Mouse (Mus musculus) layer of hippocampus, adult 9-11 months (tissue): ENCODE results near the gene Xrcc3.
A peak's percentile ranks its signal among the peaks of the same experiment; 100 is the strongest.

Experiments used
- DNase-seq: peaks from one replicate; pipeline ENCODE4 v3.0.0; 2022

The Xrcc3 gene

GRCm38 (mm10) chr12:111770651-111771050 is 43.0 kb downstream of the Xrcc3 start:
- DNase-seq: no peak

DNA sequence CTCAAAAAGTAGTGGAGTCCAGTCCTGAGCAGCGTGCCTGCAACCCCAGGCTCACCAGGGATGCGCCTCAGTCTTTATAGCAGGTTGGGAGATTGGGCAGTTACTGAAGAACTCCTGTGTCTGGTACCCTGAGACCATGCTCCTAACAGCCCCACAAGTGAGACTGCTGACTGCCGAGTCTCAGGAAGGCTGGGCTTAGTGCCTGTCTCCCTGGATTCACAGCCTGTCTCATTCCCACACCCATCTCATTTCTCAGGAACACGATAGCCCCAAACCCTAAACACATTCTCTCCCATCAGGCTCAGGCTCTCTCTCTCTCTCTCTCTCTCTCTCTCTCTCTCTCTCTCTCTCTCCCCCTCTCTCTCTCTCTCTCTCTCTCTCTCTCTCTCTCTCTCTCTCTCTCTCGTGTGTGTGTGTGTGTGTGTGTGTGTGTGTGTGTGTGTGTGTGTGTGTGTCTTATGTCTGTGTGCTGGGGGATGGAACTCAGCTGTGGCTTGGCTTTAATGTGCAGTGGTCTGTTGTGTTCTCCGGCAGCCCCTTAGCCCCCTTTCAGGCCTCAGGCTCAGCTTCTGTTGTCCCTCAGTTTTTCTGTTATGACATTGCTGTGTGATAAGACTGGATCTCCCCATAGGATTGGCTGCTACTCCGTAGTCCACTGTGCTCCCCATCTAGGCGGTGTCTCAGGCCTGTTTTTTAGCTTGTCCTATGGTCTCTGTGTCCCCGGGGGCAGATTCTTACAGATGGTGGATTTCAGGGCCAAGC is 43.7 kb downstream of the Xrcc3 start:
- no peak for DNase-seq

- DNase-seq: no peak
Observed at GRCm38 (mm10) chr12:111769306-111769705, 44.4 kb downstream of the Xrcc3 start.

DNA sequence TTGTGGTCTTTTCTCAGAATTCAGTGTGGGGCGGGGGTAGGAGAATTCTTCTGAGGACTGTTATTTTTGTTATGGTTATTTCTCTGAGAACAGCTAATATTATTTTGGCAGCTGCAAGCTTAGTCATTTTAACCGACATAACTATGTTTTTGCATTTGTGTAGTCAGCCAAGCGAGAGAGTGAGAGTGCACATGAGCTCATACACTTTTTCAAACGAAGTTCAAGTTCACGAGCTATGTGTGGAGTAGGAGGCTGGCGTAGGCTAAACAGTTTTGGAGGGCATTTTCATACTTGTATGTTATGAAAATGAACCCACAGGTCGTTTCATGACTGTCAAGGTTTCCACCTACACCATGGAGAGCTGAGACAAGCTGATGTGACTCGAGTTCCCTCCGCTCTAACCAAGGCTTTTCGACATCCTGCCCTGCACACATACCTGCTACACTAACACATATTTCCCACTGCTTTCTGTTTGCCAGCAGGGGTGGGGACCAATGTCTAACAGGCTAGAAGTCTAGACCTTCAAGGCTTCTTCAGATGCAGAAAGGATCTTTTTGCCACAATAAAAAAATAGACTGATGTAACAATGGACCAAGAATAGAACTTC is 45.2 kb downstream of the Xrcc3 start:
- no peak for DNase-seq

DNA sequence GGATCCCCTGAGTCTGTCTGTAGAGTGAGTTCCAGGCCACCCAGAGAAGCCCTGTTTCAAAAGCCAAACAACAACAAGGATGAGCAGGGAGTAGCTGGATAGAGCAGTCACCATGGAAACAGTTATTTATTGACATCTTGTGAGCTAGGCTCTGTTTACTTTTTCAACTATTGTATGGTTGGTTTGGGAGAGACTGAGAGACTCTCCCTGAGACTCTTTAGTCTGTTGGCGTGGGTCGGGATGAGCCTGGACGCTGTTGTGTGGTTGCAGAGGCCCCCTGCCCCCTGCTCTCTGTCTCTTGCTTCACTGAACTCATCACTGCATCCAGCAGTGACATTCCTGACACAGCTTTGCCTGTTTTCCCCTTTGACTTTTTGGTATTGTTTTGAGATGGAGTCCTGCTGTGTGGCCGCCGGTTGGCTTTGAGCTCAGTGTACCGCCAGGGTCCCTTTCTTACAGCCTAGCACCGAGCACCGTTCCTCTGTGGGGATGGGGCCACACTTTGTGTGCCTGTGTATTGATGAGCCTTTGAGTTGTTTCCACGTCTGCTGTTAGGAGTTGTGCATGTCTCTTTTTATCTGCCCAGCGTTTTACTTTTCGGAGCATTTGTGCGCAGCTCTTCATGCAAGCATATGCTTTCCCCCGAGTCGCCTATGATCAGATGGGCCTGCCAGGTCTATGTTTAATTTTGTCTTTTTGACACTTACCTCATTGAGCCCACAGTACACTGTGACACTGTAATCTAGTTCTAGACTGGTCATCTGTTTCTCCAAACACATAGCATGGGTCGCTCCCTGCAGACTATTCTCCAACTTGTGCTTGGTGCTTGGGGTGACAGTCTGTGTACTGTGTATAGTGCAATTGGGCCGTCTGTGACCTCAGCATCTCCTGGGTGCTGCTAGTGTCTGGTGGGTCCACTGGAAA is 47.1 kb downstream of the Xrcc3 start:
- DNase-seq: no peak

DNA sequence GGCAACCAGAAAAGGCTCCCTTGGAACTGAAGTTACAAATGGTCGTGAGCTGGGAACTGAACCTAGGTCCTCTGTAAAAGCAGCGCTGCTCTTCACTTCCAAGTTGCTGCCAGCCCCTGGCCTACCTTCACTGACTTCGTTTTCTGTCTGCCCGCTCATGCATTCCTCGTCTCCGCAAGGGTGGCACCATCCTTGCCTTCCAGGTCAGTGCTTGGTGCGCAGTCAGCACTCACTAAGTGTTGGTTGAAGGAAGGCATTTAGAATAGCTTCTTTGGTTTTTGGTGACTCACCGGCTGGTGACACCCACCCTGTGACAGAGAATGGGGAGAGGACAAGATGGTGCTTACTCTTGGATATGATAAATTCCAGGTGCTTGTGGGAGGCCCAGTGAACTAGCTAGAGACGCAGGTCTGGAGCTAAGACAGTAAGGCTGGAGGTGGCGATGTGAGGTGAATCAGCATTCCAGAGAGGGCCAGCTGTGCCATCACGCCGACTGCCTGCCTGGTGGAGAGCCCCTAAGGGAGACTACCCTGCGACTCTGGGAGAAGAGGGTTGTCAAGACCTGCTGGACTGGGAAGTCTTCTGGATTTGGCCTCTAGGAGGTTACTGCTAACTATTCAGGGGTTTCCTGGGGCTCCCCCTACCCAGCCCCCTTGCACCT is 50.9 kb downstream of the Xrcc3 start:
- peak; percentile 35 for DNase-seq

DNA sequence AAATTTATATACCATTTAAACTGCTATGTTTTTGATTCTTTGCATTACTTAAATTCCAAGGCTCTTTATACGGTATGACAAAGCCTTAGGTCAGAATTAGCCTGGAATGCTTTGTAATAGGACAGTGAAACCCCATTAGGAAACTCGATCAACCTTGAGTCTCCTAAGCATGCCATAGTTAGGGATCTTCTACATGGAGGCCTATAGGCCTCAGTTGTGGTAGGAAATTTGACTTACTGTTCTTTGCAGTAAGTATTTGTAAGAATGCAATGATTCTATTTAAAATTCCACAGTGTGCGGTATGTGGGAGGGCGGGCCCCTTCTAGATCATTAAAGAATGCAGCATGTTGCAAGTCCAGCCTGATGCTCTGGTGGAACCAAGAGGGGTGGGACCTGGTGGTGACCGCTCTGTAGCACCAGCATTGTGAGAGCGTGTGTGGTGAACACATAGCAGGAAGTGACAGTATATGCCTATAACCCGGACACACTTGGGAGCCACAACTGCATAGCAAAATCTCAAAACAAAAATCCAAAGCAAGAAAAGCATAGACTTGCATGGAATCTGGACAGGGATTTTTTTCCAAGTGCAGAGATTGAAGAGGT is 53.3 kb downstream of the Xrcc3 start:
- DNase-seq: no peak

DNA sequence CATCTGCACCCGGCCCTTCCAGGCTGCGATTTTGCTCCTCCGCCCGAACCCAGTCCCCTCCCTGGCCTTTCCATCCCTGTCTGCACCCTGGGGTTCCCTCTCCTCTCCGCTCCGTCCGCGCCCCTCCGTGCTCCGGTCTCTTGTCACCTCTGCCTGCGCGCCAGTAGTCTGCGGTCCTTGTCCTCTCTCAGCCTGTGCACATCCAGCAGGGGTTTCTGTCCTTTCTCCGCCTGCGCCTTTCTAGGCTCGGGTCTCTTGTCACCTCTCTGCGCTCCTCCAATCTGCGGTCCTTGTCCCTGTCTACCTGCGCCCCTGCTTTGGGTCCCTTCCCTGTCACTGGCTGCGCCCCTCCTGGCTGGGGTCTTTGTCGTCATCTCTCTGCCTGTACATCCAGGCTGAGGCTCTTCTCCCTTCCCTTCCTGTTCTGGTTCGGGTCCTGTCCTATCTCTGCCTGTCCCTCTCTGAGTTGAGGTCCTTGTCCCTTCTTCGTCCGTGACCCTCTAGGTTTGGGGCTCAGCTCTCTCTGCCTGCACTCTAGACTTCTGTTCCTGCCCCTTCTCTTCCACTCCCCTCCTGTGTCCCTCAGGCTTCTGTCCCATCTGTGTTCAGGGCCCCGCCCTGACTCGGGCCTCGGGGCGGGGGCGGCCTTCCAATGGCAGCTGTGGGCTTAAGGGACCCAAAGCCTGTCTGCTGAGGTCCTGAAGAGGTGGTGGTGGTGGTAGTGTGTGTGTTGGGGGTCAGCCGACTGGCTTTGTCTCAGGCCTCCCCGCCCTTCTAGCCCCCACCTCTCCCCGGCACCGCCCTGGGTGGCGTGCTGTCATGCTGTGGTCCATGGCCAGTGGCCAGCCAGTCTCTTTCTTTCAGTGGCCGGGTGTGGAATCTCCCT is 54.3 kb downstream of the Xrcc3 start:
- peak; percentile 41 for DNase-seq

DNA sequence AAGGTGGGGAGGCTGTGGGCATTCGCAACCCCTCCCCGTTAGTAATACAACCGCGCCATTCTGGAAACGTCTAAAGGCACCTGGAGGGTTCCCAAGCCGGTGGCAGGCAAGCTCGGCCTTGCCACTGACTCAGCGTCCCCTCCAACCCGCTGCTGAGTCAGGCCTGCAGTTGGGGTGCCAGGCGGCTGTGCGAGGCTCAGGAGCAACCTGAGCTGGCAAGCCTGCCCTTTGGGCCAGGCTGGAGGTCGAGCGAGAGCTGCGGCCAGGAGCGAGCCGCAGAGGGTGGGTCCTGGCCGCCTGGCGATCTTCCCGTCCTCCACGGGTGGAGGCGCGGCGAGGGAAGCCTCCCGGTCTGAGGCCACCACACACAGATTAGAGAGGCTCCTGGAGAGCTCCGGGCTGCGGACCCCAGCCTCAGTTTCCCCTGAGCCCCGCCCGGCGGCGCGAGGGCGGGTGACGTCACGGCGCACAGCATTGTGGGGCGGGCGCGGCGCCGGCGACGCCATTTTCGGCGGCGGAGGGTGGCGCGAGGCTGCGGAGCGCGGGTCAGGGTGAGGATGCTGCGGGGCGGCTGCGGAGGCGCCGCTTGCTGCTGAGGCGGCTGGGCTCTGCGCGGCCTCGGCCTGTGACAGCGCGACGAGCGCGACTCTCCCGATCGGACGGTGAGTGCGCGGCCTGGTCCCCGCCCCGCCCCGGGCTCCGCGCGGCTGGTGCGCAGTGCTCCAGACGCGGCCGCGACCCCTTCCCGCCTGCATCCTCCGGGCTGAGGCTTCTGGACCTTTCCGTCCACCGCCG is 55.1 kb downstream of the Xrcc3 start, which contains the start of gene Klc1:
Gene Klc1, plus strand, starts transcription at position 469 of the 795 bp plus-strand sequence.
- DNase-seq: peak; percentile 60

GRCm38 (mm10) chr12:111757561-111758325 is 55.9 kb downstream of the Xrcc3 start:
- DNase-seq: no peak

DNA sequence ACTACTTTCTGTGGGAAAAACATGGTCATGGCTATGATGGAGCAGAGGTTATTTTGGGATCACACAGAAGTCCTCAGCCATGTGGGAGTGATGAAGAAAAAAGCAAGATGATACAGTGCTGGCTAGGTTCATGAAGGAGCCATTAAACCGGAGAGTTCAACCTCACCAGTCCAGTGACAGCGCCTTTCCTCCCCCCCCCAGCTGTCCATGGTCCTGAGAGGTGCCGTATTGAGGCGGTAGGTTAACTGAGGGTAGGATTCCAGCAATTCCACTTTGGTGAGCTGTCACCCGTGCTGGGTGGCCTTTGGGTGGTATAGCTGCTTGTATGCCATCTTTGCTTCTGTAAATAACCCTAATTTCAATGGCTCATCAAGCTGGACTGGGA is 57.0 kb downstream of the Xrcc3 start:
- DNase-seq: no peak

- DNase-seq: no peak
Observed at GRCm38 (mm10) chr12:111756082-111756697, 57.5 kb downstream of the Xrcc3 start.

DNA sequence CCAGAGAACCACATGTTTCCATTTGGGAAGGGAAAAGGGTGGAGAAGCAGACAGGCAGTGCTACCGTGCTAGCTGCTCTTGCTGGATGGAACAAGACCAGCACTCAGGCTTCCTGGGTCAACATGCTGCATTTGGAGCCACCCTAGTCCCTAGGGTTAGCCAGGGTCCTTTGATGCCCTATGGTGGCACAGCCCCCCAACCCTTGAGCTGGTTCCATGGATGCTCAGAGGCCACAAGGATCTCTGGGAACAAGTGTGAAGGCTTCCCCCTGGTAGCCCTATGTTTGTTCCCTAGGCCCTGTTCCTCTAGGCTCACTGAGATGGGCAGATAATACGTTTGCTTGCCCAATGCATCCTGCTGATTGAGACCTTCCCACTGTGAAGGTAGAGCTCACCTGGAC is 58.4 kb downstream of the Xrcc3 start:
- DNase-seq: no peak

DNA sequence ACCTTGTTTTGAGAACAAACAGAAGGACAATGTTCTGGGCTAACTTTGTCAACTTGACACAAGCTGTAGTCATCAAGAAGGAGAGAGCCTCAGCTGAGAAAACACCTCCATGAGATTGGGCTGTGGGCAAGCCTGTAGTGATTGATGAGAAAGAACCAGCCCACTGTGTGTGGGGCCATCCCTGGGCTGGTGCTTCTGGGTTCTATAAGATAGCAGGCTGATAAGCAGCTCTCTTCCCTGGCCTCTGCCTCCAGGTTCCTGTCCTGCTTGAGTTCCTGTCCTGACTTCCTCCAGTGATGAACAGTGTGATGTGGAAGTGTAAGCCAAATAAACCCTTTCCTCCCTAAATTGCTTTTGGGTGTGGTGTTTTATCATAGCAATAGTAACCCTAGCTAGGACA is 59.0 kb downstream of the Xrcc3 start:
- DNase-seq: no peak

GRCm38 (mm10) chr12:111753347-111753746 is 60.3 kb downstream of the Xrcc3 start:
- DNase-seq: no peak
